ENCODE assay signal across 12 mouse cellular contexts in genomic region chr9:57769539-57770069, GRCm38 (mm10). TPM values are rescaled to one million over a fixed set of nuclear protein-coding genes. Genes with fewer than 3 reads are reported as not detected.
A peak's percentile ranks its signal among the peaks of the same experiment; 100 is the strongest.
DNase-seq lines count a peak whose midpoint lies in the region; ATAC-seq and TF ChIP-seq lines count a peak whose summit lies in the region.
"Had no signal": no experiment of that assay in that cellular context is flagged by ENCODE, and none has a peak within 500 bp of the region (broad histone marks: within the 10 kb centered on the region; RNA-seq: fewer than 3 reads in every experiment).

No protein-coding gene starts in this region.

- H3K27ac ChIP-seq in hindbrain, embryonic 10.5 days, result 0 out of 2 replicates have a peak overlapping the region, but pooled peaks have one; percentile 30
- H3K27ac ChIP-seq in hindbrain, postnatal 0 days, result no peak overlapping the region
- H3K27ac ChIP-seq in heart, postnatal 0 days (ENCODE audit: low read depth), result peak overlapping the region; percentile 79
- H3K27ac ChIP-seq: embryonic facial prominence, embryonic 13.5 days; neural tube, embryonic 13.5 days had no signal

- TF ChIP-seq CTCF in hindbrain, postnatal 0 days (IDR thresholded peaks at IDR 0.05; ENCODE audit: low read depth), result no peak
- no peak for TF ChIP-seq CTCF in heart, postnatal 0 days (IDR thresholded peaks at IDR 0.05; ENCODE audit: low read depth)

- no peak overlapping the region for H3K4me2 ChIP-seq in hindbrain, postnatal 0 days (ENCODE audit: low read depth, low read length)
- no peak overlapping the region for H3K4me2 ChIP-seq in heart, postnatal 0 days (ENCODE audit: low read depth, low read length)
- H3K4me2 ChIP-seq: embryonic facial prominence, embryonic 13.5 days; neural tube, embryonic 13.5 days had no signal

- no peaks in the 10 kb centered on the region for H3K27me3 ChIP-seq in hindbrain, embryonic 10.5 days (ENCODE audit: insufficient read depth, poor library complexity, severe bottlenecking)
- no peaks in the 10 kb centered on the region for H3K27me3 ChIP-seq in hindbrain, postnatal 0 days (ENCODE audit: insufficient read depth, low read length)
- H3K27me3 ChIP-seq in heart, postnatal 0 days (ENCODE audit: control insufficient read depth, insufficient read depth, low read length), result no peaks in the 10 kb centered on the region
- H3K27me3 ChIP-seq: embryonic facial prominence, embryonic 13.5 days; neural tube, embryonic 13.5 days had no signal

- DNase-seq in hindbrain, embryonic 10.5 days (ENCODE audit: low spot score), result no peak
- no peak for DNase-seq in hindbrain, postnatal 0 days (ENCODE audit: low spot score)
- peak; percentile 31 for DNase-seq in T-cell, adult 2 months (ENCODE audit: low spot score)
- DNase-seq in heart, postnatal 0 days (ENCODE audit: low spot score), result peak; percentile 17
- DNase-seq in spleen, postnatal 36 days (ENCODE audit: low spot score in 2 of 2), result peak; percentile 43 to 56
- no peak for DNase-seq in frontal cortex, postnatal 10 days (ENCODE audit: low spot score in 2 of 2)
- DNase-seq in kidney, adult 9 months, result no peak
- DNase-seq in frontal cortex, adult 2 months (ENCODE audit: extremely low spot score in 1 of 2, low spot score in 1 of 2), result no peak
- DNase-seq: lung, postnatal 14 days had no signal

- 76% methylated on average over 2 of the region's 2 CpGs for WGBS in hindbrain, embryonic 10.5 days
- WGBS in hindbrain, postnatal 0 days, result 40% methylated on average over 2 of the region's 2 CpGs
- 31% methylated on average over 2 of the region's 2 CpGs for WGBS in heart, postnatal 0 days

- no peak for TF ChIP-seq EP300 in heart, postnatal 0 days (IDR thresholded peaks at IDR 0.05; ENCODE audit: low read depth)

- no peaks in the 10 kb centered on the region for H3K9me3 ChIP-seq in hindbrain, embryonic 10.5 days
- H3K9me3 ChIP-seq in hindbrain, postnatal 0 days (ENCODE audit: low read length), result no peaks in the 10 kb centered on the region
- no peaks in the 10 kb centered on the region for H3K9me3 ChIP-seq in heart, postnatal 0 days (replicated peaks; ENCODE audit: control insufficient read depth, low read length)
- H3K9me3 ChIP-seq: embryonic facial prominence, embryonic 13.5 days; neural tube, embryonic 13.5 days had no signal

- no peak overlapping the region for H3K9ac ChIP-seq in hindbrain, postnatal 0 days (replicated peaks; ENCODE audit: low read length)
- no peak overlapping the region for H3K9ac ChIP-seq in heart, postnatal 0 days (replicated peaks; ENCODE audit: low read depth, low read length)
- H3K9ac ChIP-seq: embryonic facial prominence, embryonic 13.5 days; neural tube, embryonic 13.5 days had no signal

- H3K4me1 ChIP-seq in hindbrain, embryonic 10.5 days (replicated peaks), result peaks cover 25% of the 10 kb centered on the region
- peaks cover 9% of the 10 kb centered on the region; the same call in 1 of the 2 replicates for H3K4me1 ChIP-seq in hindbrain, postnatal 0 days (ENCODE audit: insufficient read depth, low read length)
- H3K4me1 ChIP-seq in heart, postnatal 0 days (ENCODE audit: control insufficient read depth, insufficient read depth), result peaks cover 27% of the 10 kb centered on the region

- ATAC-seq in hindbrain, postnatal 0 days, result no peak
- ATAC-seq in heart, postnatal 0 days (ENCODE audit: insufficient read depth, low read depth), result no peak
- ATAC-seq: inflammation-experienced regulatory T-cells, adult 6 months had no signal

- H3K4me3 ChIP-seq in hindbrain, embryonic 10.5 days, result no peak overlapping the region
- no peak overlapping the region for H3K4me3 ChIP-seq in hindbrain, postnatal 0 days (ENCODE audit: low read length)
- no peak overlapping the region for H3K4me3 ChIP-seq in heart, postnatal 0 days (ENCODE audit: low read depth, low read length)
- H3K4me3 ChIP-seq: embryonic facial prominence, embryonic 13.5 days; neural tube, embryonic 13.5 days had no signal

- H3K36me3 ChIP-seq in hindbrain, embryonic 10.5 days, result no peaks in the 10 kb centered on the region
- H3K36me3 ChIP-seq in hindbrain, postnatal 0 days (ENCODE audit: insufficient read depth, low read length), result no peaks in the 10 kb centered on the region
- H3K36me3 ChIP-seq in heart, postnatal 0 days (replicated peaks; ENCODE audit: control insufficient read depth, insufficient read depth, low read length), result no peaks in the 10 kb centered on the region
- H3K36me3 ChIP-seq: embryonic facial prominence, embryonic 13.5 days; neural tube, embryonic 13.5 days had no signal

RNA-seq across cellular contexts. Expression of gene Clk3, which starts 3.9 kb away (rescaled TPM):
- 90.7 and 105 TPM in 2 replicates for polyA plus RNA-seq in hindbrain, embryonic 10.5 days (2016; fragmentation: Nextera tagmentation; extraction: Ambion mirVana)
- total RNA-seq in hindbrain, postnatal 0 days (2014; rRNA removed), result 76.3 and 83.7 TPM in 2 replicates
- 48.8 and 52.7 TPM in 2 replicates for polyA plus RNA-seq in hindbrain, postnatal 0 days (2015; fragmentation: Nextera tagmentation; extraction: Ambion mirVana)
- 27.5 and 40.8 TPM in 2 replicates for total RNA-seq in heart, postnatal 0 days (2014; rRNA removed; ENCODE audit: low replicate concordance)
- polyA plus RNA-seq in heart, postnatal 0 days (2015; fragmentation: Nextera tagmentation; extraction: Ambion mirVana), result 31.9 and 34.8 TPM in 2 replicates
- 156 and 191 TPM in 2 replicates for polyA plus RNA-seq in frontal cortex, adult 2 months (2012; rRNA removed)

Comparison
In these comparisons a context has a peak if more than half of its experiments do, and no peak if none do; other contexts are left out.
1. DNase-seq: peak in T-cell, adult 2 months (single experiment), heart, postnatal 0 days (single experiment) and spleen, postnatal 36 days (2 of 2); none in hindbrain, embryonic 10.5 days (single experiment), hindbrain, postnatal 0 days (single experiment), frontal cortex, postnatal 10 days (0 of 2), kidney, adult 9 months (single experiment) and frontal cortex, adult 2 months (0 of 2).